Mouse (Mus musculus): ENCODE measurements at regions not wholly inside any gene's neighbourhood (a gene's known extent, or its start where the extent isn't known, plus 50 kb on each side); places are given as distances from the start of the nearest gene placed in this dataset.

GRCm38 (mm10) chr8:103144835-103145234 is 359.4 kb upstream of the Cdh11 start:
- no peak for DNase-seq (ENCODE audit: low spot score)

GRCm38 (mm10) chr8:103148013-103148412 is 362.6 kb upstream of the Cdh11 start:
- no peak for DNase-seq (ENCODE audit: low spot score)

- no peak for DNase-seq (ENCODE audit: low spot score)
These were observed 363.0 kb upstream of the Cdh11 start for GRCm38 (mm10) chr8:103148447-103148846.

- DNase-seq (ENCODE audit: low spot score): no peak
These were observed 381.3 kb upstream of the Cdh11 start for GRCm38 (mm10) chr8:103166623-103167316.

GRCm38 (mm10) chr8:103173313-103173712 is 387.9 kb upstream of the Cdh11 start:
- DNase-seq (ENCODE audit: low spot score): no peak

- DNase-seq (ENCODE audit: low spot score): no peak
These were observed 388.5 kb upstream of the Cdh11 start for GRCm38 (mm10) chr8:103173803-103174429.

GRCm38 (mm10) chr8:103180661-103181060 is 395.2 kb upstream of the Cdh11 start:
- DNase-seq (ENCODE audit: low spot score): no peak

- DNase-seq (ENCODE audit: low spot score): no peak
These were observed 403.5 kb upstream of the Cdh11 start for GRCm38 (mm10) chr8:103188720-103189498.

GRCm38 (mm10) chr8:103198251-103198650 is 412.8 kb upstream of the Cdh11 start:
- no peak for DNase-seq (ENCODE audit: low spot score)

GRCm38 (mm10) chr8:103199696-103200615 is 414.5 kb upstream of the Cdh11 start:
- no peak for DNase-seq (ENCODE audit: low spot score)

- no peak for DNase-seq (ENCODE audit: low spot score)
These were observed 418.3 kb upstream of the Cdh11 start for GRCm38 (mm10) chr8:103203710-103204109.

GRCm38 (mm10) chr8:103214606-103215005 is 429.2 kb upstream of the Cdh11 start:
- no peak for DNase-seq (ENCODE audit: low spot score)

GRCm38 (mm10) chr8:103230741-103231475 is 445.5 kb upstream of the Cdh11 start:
- DNase-seq (ENCODE audit: low spot score): peak; percentile 34

GRCm38 (mm10) chr8:103234374-103234773 is 448.9 kb upstream of the Cdh11 start:
- peak; percentile 2 for DNase-seq (ENCODE audit: low spot score)

- DNase-seq (ENCODE audit: low spot score): peak; percentile 10
These were observed 450.2 kb upstream of the Cdh11 start for GRCm38 (mm10) chr8:103235614-103236013.

GRCm38 (mm10) chr8:103238456-103238970 is 453.1 kb upstream of the Cdh11 start:
- no peak for DNase-seq (ENCODE audit: low spot score)

- no peak for DNase-seq (ENCODE audit: low spot score)
These were observed 458.7 kb upstream of the Cdh11 start for GRCm38 (mm10) chr8:103244169-103244568.

- DNase-seq (ENCODE audit: low spot score): no peak
These were observed 459.2 kb upstream of the Cdh11 start for GRCm38 (mm10) chr8:103244658-103245057.

GRCm38 (mm10) chr8:103245864-103246263 is 460.4 kb upstream of the Cdh11 start:
- no peak for DNase-seq (ENCODE audit: low spot score)

GRCm38 (mm10) chr8:103261236-103261635 is 475.8 kb upstream of the Cdh11 start:
- no peak for DNase-seq (ENCODE audit: low spot score)

GRCm38 (mm10) chr8:103270035-103270434 is 484.6 kb upstream of the Cdh11 start:
- DNase-seq (ENCODE audit: low spot score): no peak
